In genomic region chr19:46523131-46523479, GRCm38 (mm10) we compare ENCODE assay signal across 8 mouse cellular contexts. TPM values are rescaled to one million over a fixed set of nuclear protein-coding genes. Genes with fewer than 3 reads are reported as not detected.
A peak's percentile ranks its signal among the peaks of the same experiment; 100 is the strongest.
DNase-seq lines count a peak whose midpoint lies in the region; ATAC-seq and TF ChIP-seq lines count a peak whose summit lies in the region.

No protein-coding gene starts in this region.

- 0 out of 2 replicates have a peak overlapping the region, but pooled peaks have one; percentile 39 for H3K4me2 ChIP-seq in liver, postnatal 0 days (ENCODE audit: low read depth, low read length)

- H3K27me3 ChIP-seq in liver, postnatal 0 days (ENCODE audit: insufficient read depth, low read length) = peaks cover 6% of the 10 kb centered on the region; the same call in 1 of the 2 replicates

- H3K36me3 ChIP-seq in liver, postnatal 0 days (replicated peaks; ENCODE audit: insufficient read depth, low read length) = no peaks in the 10 kb centered on the region

- H3K9ac ChIP-seq in liver, postnatal 0 days (replicated peaks) = no peak overlapping the region

- no peak for TF ChIP-seq EP300 in liver, postnatal 0 days (IDR thresholded peaks at IDR 0.05; ENCODE audit: low read depth)

- peak; percentile 32 to 61 for DNase-seq in adrenal gland, adult (ENCODE audit: inconsistent age in 2 of 2, low spot score in 1 of 2)
- DNase-seq in adrenal gland, postnatal 36 days = no peak
- DNase-seq in 3T3-L1 (ENCODE audit: low read depth, low spot score) = peak; percentile 48
- no peak for DNase-seq in liver, postnatal 0 days
- DNase-seq in embryo, embryonic 10.5 days (ENCODE audit: low spot score) = no peak
- DNase-seq in layer of hippocampus, adult 9-11 months = no peak
- DNase-seq in kidney, adult 11 months = no peak

- no peak overlapping the region for H3K4me3 ChIP-seq in liver, postnatal 0 days (ENCODE audit: low read depth, low read length)

- TF ChIP-seq CTCF in liver, postnatal 0 days (IDR thresholded peaks at IDR 0.05; ENCODE audit: low read depth) = no peak

- H3K4me1 ChIP-seq in liver, postnatal 0 days (ENCODE audit: insufficient read depth) = peaks cover 36% of the 10 kb centered on the region

- ATAC-seq in granulocyte monocyte progenitor cell, adult 5-6 weeks (replicated peaks; ENCODE audit: poor library complexity, severe bottlenecking) = 0 out of 2 replicates have a peak, but pooled peaks have one; percentile 3
- ATAC-seq in liver, postnatal 0 days = no peak

- H3K9me3 ChIP-seq in liver, postnatal 0 days (ENCODE audit: low read length) = no peaks in the 10 kb centered on the region

- H3K27ac ChIP-seq in liver, postnatal 0 days (ENCODE audit: low read depth) = peak overlapping the region; percentile 37; the same call in 1 of the 2 replicates

RNA-seq across cellular contexts. Expression of gene Trim8, which starts 21.6 kb away (rescaled TPM):
- 10 to 100 TPM; 47.3 to 53.3 TPM for total RNA-seq in adrenal gland, postnatal 36 days (2021)
- total RNA-seq in granulocyte monocyte progenitor cell, adult 5-6 weeks (2014; fragmentation: Nextera tagmentation) = 10.9 and 13.9 TPM in 2 replicates
- 12.2 and 13.6 TPM in 2 replicates for total RNA-seq in granulocyte monocyte progenitor cell, adult 5-6 weeks (2017)
- 7.9 and 9.8 TPM in 2 replicates for polyA plus RNA-seq in liver, postnatal 0 days (2015; fragmentation: Nextera tagmentation; extraction: Ambion mirVana)

RNA-seq across cellular contexts. Expression of gene Arl3, which starts 49.9 kb away (rescaled TPM):
- total RNA-seq in adrenal gland, postnatal 36 days (2021) = 10 to 100 TPM; 43.3 to 67.7 TPM
- 9.9 and 23.4 TPM in 2 replicates for total RNA-seq in granulocyte monocyte progenitor cell, adult 5-6 weeks (2014; fragmentation: Nextera tagmentation)
- 13.9 and 14.3 TPM in 2 replicates for total RNA-seq in granulocyte monocyte progenitor cell, adult 5-6 weeks (2017)
- polyA plus RNA-seq in liver, postnatal 0 days (2015; fragmentation: Nextera tagmentation; extraction: Ambion mirVana) = 17.0 and 17.1 TPM in 2 replicates

RNA-seq across cellular contexts. Expression of gene Sfxn2, which starts 50.1 kb away (rescaled TPM):
- total RNA-seq in adrenal gland, postnatal 36 days (2021) = 10 to 100 TPM in 1 of 2 experiments, 1 to 10 TPM in 1; 7.9 to 11.5 TPM
- total RNA-seq in granulocyte monocyte progenitor cell, adult 5-6 weeks (2014; fragmentation: Nextera tagmentation) = 11.8 and 16.3 TPM in 2 replicates
- total RNA-seq in granulocyte monocyte progenitor cell, adult 5-6 weeks (2017) = 8.7 and 10.9 TPM in 2 replicates
- polyA plus RNA-seq in liver, postnatal 0 days (2015; fragmentation: Nextera tagmentation; extraction: Ambion mirVana) = 63.0 and 63.4 TPM in 2 replicates

Comparison
In these comparisons a context has a peak if more than half of its experiments do, and no peak if none do; other contexts are left out.
1. DNase-seq: peak in adrenal gland, adult (2 of 2) and 3T3-L1 (single experiment); none in adrenal gland, postnatal 36 days (0 of 2), liver, postnatal 0 days (single experiment), embryo, embryonic 10.5 days (single experiment), layer of hippocampus, adult 9-11 months (single experiment) and kidney, adult 11 months (single experiment).